Mouse (Mus musculus) frontal cortex, postnatal 36 days (tissue): ENCODE measurements at regions not wholly inside any gene's neighbourhood (a gene's known extent, or its start where the extent isn't known, plus 50 kb on each side); places are given as distances from the start of the nearest gene placed in this dataset.
"Not testable (repeated sequence)": the region's sequence is repeated elsewhere in the genome, so short reads cannot be mapped to it uniquely, and the experiment has no call there.

ENCODE experiments used
- DNase-seq, 2 experiments: peaks; one replicate each; pipeline ENCODE4 v3.0.0; 2022; ENCODE audit warnings: low spot score in 2 of 2

DNA sequence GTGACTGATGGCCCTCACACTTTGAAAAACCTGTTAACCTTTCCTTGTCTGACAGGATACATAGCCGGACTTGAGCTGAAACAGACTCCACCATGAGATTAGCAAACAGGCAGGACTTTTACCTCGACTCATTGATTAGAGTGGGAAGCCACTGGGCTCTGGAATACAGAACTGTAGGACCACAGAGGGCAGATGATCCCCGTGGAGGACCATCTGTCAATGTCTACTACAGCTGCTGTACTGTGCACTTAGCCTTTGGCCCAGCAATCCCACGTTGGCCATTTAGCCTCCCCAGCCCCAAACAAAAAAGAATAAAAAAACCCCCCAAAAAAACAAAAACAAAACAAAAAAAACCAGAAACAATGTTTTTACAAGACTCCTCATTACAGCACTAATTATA lies 103.9 kb upstream of the Dazl start:
- no peak for DNase-seq

- peak; percentile 78 to 92 for DNase-seq
Observed at GRCm38 (mm10) chr17:50407249-50407990, 101.8 kb upstream of the Plcl2 start.

GRCm38 (mm10) chr17:50408581-50408980 lies 100.6 kb upstream of the Plcl2 start:
- peak; percentile 65 to 69 for DNase-seq

GRCm38 (mm10) chr17:50409271-50409670 lies 99.9 kb upstream of the Plcl2 start:
- no peak for DNase-seq

DNA sequence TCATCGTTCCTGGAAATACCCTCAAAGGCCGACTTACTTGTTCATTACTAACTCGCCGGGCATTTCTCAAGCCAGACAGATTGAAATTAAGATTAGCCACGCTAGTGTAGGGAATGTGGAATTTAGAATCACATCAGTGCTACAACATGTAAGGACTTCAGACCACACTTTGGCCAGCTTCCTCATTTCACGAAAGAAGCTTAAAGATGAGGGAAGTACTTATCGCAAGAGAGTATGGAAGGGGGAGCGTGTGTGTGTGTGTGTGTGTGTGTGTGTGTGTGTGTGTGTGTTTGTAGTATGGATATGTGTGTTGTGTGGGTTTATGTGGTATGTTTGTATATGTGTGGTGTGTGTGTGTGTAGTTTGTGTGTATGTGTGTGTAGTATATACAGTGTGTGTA lies 99.3 kb upstream of the Plcl2 start:
- DNase-seq: no peak

- DNase-seq: no peak
Observed at GRCm38 (mm10) chr17:50410296-50410695, 98.9 kb upstream of the Plcl2 start.

DNA sequence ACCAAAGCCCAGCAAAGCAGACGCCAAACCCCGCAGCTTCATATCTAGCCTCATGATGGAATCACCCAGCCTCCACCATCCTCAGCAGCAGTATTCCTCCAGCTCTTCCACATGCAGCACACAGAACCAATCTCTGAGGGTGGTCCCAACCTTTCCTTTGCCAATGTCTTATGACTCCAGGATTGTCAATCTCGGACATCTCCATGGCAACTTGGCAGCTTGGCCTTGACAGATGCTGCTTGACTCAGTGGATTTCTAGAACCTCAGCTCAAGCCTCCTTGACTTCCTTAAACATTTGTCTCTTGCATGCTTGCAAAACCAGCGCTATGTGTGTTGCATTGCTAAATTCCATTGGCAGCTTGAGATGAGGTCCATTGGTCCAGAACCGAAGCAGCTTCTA lies 96.8 kb upstream of the Plcl2 start:
- DNase-seq: no peak

DNA sequence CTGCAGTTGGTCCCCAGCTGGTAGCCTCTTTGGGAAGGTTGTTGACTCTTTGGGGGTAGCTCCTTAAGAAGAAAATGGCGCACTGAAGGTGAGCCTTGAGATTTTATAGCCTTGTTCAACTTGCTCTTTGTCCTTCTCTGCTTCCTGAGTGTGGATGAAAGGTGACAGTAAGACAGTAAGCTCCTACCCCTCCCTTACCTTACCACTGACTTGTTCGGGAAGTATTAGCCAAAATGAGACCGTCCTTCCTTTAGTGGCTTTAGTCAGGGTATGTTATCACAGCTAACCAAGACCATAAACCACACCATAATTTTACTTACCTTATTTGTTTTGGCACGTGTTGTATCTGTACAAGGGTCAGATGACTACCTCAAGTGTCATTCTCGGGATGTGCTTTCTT lies 95.3 kb upstream of the Plcl2 start:
- DNase-seq: no peak

DNA sequence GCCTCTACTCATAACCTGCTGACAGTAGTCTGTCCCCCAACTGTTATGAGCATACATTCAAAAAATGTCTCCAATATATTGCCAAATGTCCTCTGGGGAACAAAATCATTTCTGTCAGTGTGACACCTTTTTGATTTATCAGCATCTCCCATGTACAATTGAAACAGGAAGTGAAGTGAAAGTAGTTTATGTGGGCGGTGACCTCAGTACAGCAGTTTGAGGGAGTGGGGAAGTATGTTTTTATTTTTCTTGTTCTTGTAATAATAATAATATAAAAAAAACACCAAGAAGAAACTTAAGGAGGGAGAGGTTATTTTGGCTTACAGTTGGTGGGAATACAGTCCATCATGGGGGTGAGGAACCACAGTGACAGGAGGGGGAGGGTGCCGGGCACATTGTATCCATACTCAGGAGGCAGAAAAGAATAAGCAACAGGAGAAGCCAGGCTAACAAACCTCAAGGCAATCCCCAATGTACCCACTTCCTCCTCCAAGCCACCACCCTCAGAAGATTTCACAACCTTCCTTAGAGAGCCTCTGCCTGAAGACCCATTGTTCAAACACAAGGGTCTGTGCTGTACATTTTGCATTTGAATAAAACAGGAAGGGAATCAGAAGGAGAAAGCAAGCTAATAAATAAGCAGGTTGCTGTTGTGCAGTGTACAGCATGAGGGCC lies 93.7 kb upstream of the Plcl2 start:
- no peak for DNase-seq

GRCm38 (mm10) chr17:50416119-50416518 lies 93.1 kb upstream of the Plcl2 start:
- DNase-seq: no peak

DNA sequence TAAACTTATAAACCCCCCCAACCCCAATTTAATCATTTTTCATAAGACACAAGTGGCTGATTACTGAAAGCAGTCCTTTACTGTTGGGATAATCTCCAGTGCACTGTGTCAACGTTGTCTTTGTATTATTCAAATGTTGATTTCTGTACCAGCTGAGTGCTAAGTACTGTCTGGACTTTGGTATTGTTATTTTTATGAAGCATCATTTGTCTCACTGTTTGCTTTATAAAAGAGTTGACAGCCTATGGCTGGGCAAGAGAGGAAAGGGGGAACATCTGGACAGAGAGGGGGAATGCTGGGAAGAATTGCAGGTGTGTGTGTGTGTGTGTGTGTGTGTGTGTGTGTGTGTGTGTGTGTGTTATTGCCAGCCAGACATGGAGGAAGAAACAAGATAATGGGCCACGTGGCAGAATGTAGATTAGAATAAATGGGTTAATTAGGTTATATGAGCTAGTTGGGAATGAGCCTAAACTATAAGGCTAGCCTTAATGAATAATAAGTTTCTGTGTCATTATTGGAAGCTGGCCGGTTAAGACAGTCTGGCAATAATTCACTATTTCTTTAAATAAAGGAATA lies 92.6 kb upstream of the Plcl2 start:
- DNase-seq: no peak

- DNase-seq: peak in 1 of 2 experiments; percentile 20
Observed at GRCm38 (mm10) chr17:50418863-50419383, 90.3 kb upstream of the Plcl2 start.

GRCm38 (mm10) chr17:50419551-50419950 lies 89.7 kb upstream of the Plcl2 start:
- not testable (repeated sequence) for DNase-seq

- DNase-seq: no peak
Observed at GRCm38 (mm10) chr17:50419966-50420365, 89.2 kb upstream of the Plcl2 start.

- DNase-seq: no peak
Observed at GRCm38 (mm10) chr17:50420690-50421089, 88.5 kb upstream of the Plcl2 start.

- no peak for DNase-seq
Observed at GRCm38 (mm10) chr17:50421476-50421875, 87.7 kb upstream of the Plcl2 start.

GRCm38 (mm10) chr17:50425110-50425509 lies 84.1 kb upstream of the Plcl2 start:
- DNase-seq: no peak

GRCm38 (mm10) chr17:50425531-50425930 lies 83.7 kb upstream of the Plcl2 start:
- no peak for DNase-seq

- DNase-seq: no peak
Observed at GRCm38 (mm10) chr17:50426146-50426545, 83.1 kb upstream of the Plcl2 start.

DNA sequence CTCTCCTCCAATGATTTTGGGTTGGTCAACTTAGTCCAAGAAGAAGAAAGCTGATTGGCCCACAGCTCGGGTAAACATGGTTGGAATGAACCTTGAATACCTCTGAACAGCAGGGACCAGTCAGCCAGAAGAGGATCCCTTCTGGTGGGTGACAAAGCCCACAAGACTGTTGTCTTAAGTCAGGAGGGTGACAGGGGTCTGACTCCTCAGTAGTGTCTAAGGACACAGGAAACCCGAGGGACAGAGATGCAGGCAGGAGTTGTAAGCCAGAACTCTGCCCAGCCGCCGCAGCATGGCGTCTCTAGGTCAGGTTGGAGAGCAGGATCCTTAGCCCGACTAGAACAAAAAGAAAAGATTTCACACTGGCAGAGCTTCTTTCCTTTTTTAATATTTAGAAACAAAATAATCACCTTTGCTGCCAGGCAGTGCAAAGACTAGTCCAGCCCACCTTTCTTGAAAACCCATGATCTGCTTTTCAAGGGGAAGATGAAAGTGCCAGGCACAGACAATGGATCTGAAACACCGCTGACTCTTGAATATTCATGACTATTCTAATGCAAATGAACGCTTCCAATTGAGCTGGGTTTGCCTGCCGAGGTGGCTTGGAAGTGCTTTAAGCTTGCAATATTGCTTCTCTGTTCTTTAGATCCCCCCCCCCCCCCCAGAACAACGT lies 81.7 kb upstream of the Plcl2 start:
- no peak for DNase-seq

DNA sequence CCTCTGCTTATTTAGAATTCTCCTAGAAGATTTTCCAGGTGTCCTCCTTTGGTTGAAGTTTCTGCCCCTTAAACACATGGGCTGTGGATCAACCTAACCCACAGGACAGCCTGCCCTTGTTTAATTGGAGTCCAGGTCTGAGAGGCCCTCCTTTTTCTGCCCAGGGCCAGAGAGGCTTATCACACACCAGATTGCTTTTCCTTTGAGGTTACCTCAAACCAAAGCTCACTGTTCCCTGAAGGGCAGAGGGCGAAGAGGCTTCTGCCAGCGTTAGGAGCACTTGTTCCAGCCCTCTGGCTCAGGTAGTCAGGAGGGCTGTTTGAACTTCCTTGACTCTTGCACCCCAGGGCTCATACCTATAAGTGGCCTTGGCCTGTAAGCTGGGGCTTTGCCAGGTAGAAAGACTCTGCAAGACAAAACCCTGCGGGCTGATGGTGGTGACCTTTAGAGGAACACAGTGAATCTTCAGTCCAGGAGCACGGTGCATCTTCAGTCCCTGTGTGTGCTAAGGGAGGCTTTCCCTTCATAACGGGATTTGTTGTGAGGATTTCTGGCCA lies 81.1 kb upstream of the Plcl2 start:
- no peak for DNase-seq

DNA sequence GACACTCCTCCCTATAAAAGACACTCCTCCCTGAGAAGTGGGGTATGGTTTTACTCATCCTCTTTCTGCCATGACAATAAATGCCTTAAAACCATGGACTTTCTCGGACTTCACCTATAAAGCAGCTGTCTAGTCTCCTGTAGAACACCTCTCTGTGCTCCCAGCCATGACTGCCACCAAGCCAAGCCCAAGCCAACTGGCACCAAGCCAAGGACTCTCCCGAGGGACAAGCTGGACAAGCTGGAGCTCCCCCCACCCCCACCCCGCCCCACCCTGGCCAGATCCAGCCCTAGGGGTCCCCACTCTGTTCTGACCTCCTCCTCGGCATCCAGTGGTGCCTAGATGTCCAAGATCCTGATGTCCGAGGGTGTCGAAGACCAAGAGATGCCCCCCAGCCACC lies 76.6 kb upstream of the Plcl2 start:
- DNase-seq: no peak
